ENCODE assay signal across 28 mouse cellular contexts in the genomic region with DNA sequence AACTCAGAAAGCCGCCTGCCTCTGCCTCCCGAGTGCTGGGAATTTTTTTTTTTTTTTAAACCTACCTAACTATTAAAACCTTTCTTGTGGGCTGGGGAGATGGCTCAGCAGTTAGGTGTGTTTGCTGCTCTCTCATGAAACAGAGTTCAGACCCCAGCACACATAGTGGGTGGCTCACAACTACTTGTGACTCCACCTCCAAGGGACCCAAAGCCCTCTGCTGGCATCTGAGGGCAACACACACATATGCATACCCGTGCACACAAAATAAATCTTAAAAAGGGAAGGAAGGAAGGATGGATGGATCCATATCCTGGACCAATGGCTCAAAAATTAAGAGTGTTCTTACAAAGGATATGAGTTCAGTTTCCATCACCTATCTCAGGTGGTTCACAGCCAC. TPM values are rescaled to one million over a fixed set of nuclear protein-coding genes. Genes with fewer than 3 reads are reported as not detected.
DNase-seq lines count a peak whose midpoint lies in the region; ATAC-seq and TF ChIP-seq lines count a peak whose summit lies in the region.
"Had no signal": no experiment of that assay in that cellular context is flagged by ENCODE, and none has a peak within 500 bp of the region (broad histone marks: within the 10 kb centered on the region; RNA-seq: fewer than 3 reads in every experiment).

No protein-coding gene starts in this region.

- no peaks in the 10 kb centered on the region for H3K36me3 ChIP-seq in kidney, adult 2 months (ENCODE audit: control insufficient read depth, insufficient read depth, low read length)
- peaks cover 10% of the 10 kb centered on the region for H3K36me3 ChIP-seq in kidney, embryonic 16.5 days (ENCODE audit: insufficient read depth, low read length)
- peaks cover 3% of the 10 kb centered on the region; the same call in 1 of the 2 replicates for H3K36me3 ChIP-seq in midbrain, postnatal 0 days (ENCODE audit: insufficient read depth, low read length)
- peaks cover 37% of the 10 kb centered on the region for H3K36me3 ChIP-seq in midbrain, embryonic 10.5 days
- H3K36me3 ChIP-seq in limb, embryonic 10.5 days = peaks cover 39% of the 10 kb centered on the region
- H3K36me3 ChIP-seq: intestine, embryonic 15.5 days had no signal

- TF ChIP-seq CTCF in kidney, adult 2 months (conservative IDR thresholded peaks at IDR 0.05; ENCODE audit: insufficient read depth, insufficient read length, low read depth, low read length) = 0 out of 2 replicates have a peak, but pooled peaks have one; percentile 13
- TF ChIP-seq CTCF in midbrain, postnatal 0 days (IDR thresholded peaks at IDR 0.05) = peak; percentile 28

- H3K4me2 ChIP-seq in kidney, embryonic 16.5 days (replicated peaks; ENCODE audit: low read depth, low read length) = no peak overlapping the region
- H3K4me2 ChIP-seq in midbrain, postnatal 0 days (ENCODE audit: low read depth, low read length, poor library complexity, severe bottlenecking) = no peak overlapping the region
- H3K4me2 ChIP-seq: heart, embryonic 11.5 days; hindbrain, embryonic 13.5 days; intestine, embryonic 15.5 days; limb, embryonic 15.5 days; midbrain, embryonic 15.5 days had no signal

- no peaks in the 10 kb centered on the region for H3K4me1 ChIP-seq in kidney, adult 2 months (ENCODE audit: control insufficient read depth, insufficient read depth, low read length)
- peaks cover 9% of the 10 kb centered on the region for H3K4me1 ChIP-seq in kidney, embryonic 16.5 days (ENCODE audit: insufficient read depth, low read length)
- 0 out of 2 replicates have a peak, but pooled peaks cover 6% of the 10 kb centered on the region for H3K4me1 ChIP-seq in midbrain, postnatal 0 days (ENCODE audit: insufficient read depth, low read length)
- H3K4me1 ChIP-seq in midbrain, embryonic 10.5 days = peaks cover 24% of the 10 kb centered on the region
- H3K4me1 ChIP-seq in limb, embryonic 10.5 days = peaks cover 12% of the 10 kb centered on the region

- no peak overlapping the region for H3K9ac ChIP-seq in kidney, embryonic 16.5 days (replicated peaks; ENCODE audit: low read length)
- no peak overlapping the region for H3K9ac ChIP-seq in midbrain, postnatal 0 days (replicated peaks; ENCODE audit: low read length, poor library complexity, severe bottlenecking)
- H3K9ac ChIP-seq: forebrain, postnatal 0 days; hindbrain, embryonic 13.5 days; intestine, embryonic 15.5 days; limb, embryonic 15.5 days; midbrain, embryonic 15.5 days had no signal

- H3K27ac ChIP-seq in kidney, adult 2 months (ENCODE audit: insufficient read depth, low read depth, low read length) = no peak overlapping the region
- no peak overlapping the region for H3K27ac ChIP-seq in kidney, embryonic 16.5 days (ENCODE audit: low read length)
- no peak overlapping the region for H3K27ac ChIP-seq in midbrain, postnatal 0 days (ENCODE audit: low read depth, low read length)
- no peak overlapping the region for H3K27ac ChIP-seq in midbrain, embryonic 10.5 days (replicated peaks)
- H3K27ac ChIP-seq in limb, embryonic 10.5 days = no peak overlapping the region
- H3K27ac ChIP-seq: forebrain, embryonic 10.5 days; hindbrain, embryonic 13.5 days; intestine, embryonic 15.5 days; kidney, postnatal 0 days; limb, embryonic 15.5 days; midbrain, embryonic 15.5 days had no signal

- DNase-seq in kidney, adult 2 months = no peak
- DNase-seq in midbrain, postnatal 0 days (ENCODE audit: low spot score) = no peak
- DNase-seq in midbrain, embryonic 10.5 days (ENCODE audit: low spot score) = no peak
- peak; percentile 20 for DNase-seq in NIH3T3 (ENCODE audit: low read depth)
- DNase-seq in gastrocnemius, postnatal 10 days = no peak
- no peak for DNase-seq in limb, embryonic 10.5 days (ENCODE audit: low spot score)
- no peak for DNase-seq in lung, postnatal 4 days
- DNase-seq: adrenal gland, postnatal 36 days; cerebellum, adult 11-12 months; cerebellum, postnatal 36 days; forebrain, postnatal 0 days; heart, postnatal 10 days; layer of hippocampus, postnatal 36 days; lung, postnatal 10 days; retina, postnatal 1 day; right cerebral cortex, postnatal 4 days; thymus, postnatal 25 days had no signal

- H3K27me3 ChIP-seq in kidney, adult 2 months (replicated peaks; ENCODE audit: control insufficient read depth, insufficient read depth, low read length) = no peaks in the 10 kb centered on the region
- H3K27me3 ChIP-seq in kidney, embryonic 16.5 days (ENCODE audit: insufficient read depth, low read length) = no peaks in the 10 kb centered on the region
- no peaks in the 10 kb centered on the region for H3K27me3 ChIP-seq in midbrain, postnatal 0 days (ENCODE audit: insufficient read depth, low read length)
- no peaks in the 10 kb centered on the region for H3K27me3 ChIP-seq in midbrain, embryonic 10.5 days (ENCODE audit: low read depth, poor library complexity, severe bottlenecking)
- H3K27me3 ChIP-seq in limb, embryonic 10.5 days (ENCODE audit: low read depth, poor library complexity, severe bottlenecking) = no peaks in the 10 kb centered on the region
- H3K27me3 ChIP-seq: hindbrain, embryonic 13.5 days; intestine, embryonic 15.5 days; limb, embryonic 15.5 days; megakaryocyte, embryonic 14.5 days; midbrain, embryonic 15.5 days; Patski had no signal

- no peak for TF ChIP-seq POLR2A in kidney, adult 2 months (IDR thresholded peaks at IDR 0.05; ENCODE audit: low read depth, low read length)

- 90% methylated on average over 3 of the region's 3 CpGs for WGBS in kidney, adult 2 months
- 83% methylated on average over 3 of the region's 3 CpGs for WGBS in kidney, embryonic 16.5 days
- WGBS in midbrain, postnatal 0 days = 89% methylated on average over 3 of the region's 3 CpGs
- 93% methylated on average over 3 of the region's 3 CpGs for WGBS in midbrain, embryonic 10.5 days
- WGBS in limb, embryonic 10.5 days = 88% methylated on average over 3 of the region's 3 CpGs

- no peak for ATAC-seq in kidney, embryonic 16.5 days (ENCODE audit: low FRiP score, low TSS enrichment)
- ATAC-seq in midbrain, postnatal 0 days (ENCODE audit: low FRiP score) = no peak
- ATAC-seq: forebrain, postnatal 0 days; intestine, embryonic 15.5 days; midbrain, embryonic 15.5 days; Patski had no signal

- no peak overlapping the region for H3K4me3 ChIP-seq in kidney, adult 2 months (ENCODE audit: insufficient read depth, low read depth, low read length)
- H3K4me3 ChIP-seq in kidney, embryonic 16.5 days (ENCODE audit: low read length) = no peak overlapping the region
- no peak overlapping the region for H3K4me3 ChIP-seq in midbrain, postnatal 0 days (ENCODE audit: low read depth, low read length)
- H3K4me3 ChIP-seq in midbrain, embryonic 10.5 days = no peak overlapping the region
- H3K4me3 ChIP-seq in limb, embryonic 10.5 days = no peak overlapping the region
- H3K4me3 ChIP-seq: forebrain, embryonic 10.5 days; hindbrain, embryonic 13.5 days; intestine, embryonic 15.5 days; limb, embryonic 15.5 days; megakaryocyte, embryonic 14.5 days; midbrain, embryonic 15.5 days had no signal

- no peaks in the 10 kb centered on the region for H3K9me3 ChIP-seq in kidney, embryonic 16.5 days (ENCODE audit: low read length)
- H3K9me3 ChIP-seq in midbrain, postnatal 0 days (ENCODE audit: low read length) = no peaks in the 10 kb centered on the region
- H3K9me3 ChIP-seq in midbrain, embryonic 10.5 days (replicated peaks) = no peaks in the 10 kb centered on the region
- H3K9me3 ChIP-seq in limb, embryonic 10.5 days (replicated peaks) = no peaks in the 10 kb centered on the region
- H3K9me3 ChIP-seq: forebrain, embryonic 10.5 days; hindbrain, embryonic 13.5 days; intestine, embryonic 15.5 days; limb, embryonic 15.5 days; megakaryocyte, embryonic 14.5 days; midbrain, embryonic 15.5 days had no signal

RNA-seq across cellular contexts. Expression of a gene that starts 3.1 kb away (rescaled TPM):
- polyA plus RNA-seq in kidney, adult 2 months (2012; rRNA removed) = 15.1 and 19.0 TPM in 2 replicates
- 29.9 TPM in 2 replicates for polyA plus RNA-seq in kidney, embryonic 16.5 days (2015; fragmentation: Nextera tagmentation; extraction: Ambion mirVana)
- total RNA-seq in midbrain, postnatal 0 days (2014; rRNA removed) = 23.7 and 28.6 TPM in 2 replicates
- 25.9 and 28.1 TPM in 2 replicates for polyA plus RNA-seq in midbrain, postnatal 0 days (2015; fragmentation: Nextera tagmentation; extraction: Ambion mirVana)
- 30.0 and 37.6 TPM in 2 replicates for polyA plus RNA-seq in midbrain, embryonic 10.5 days (2016; fragmentation: Nextera tagmentation; extraction: Ambion mirVana)
- 10 to 100 TPM in 1 of 2 experiments, 1 to 10 TPM in 1; 8.0 to 11.9 TPM for total RNA-seq in gastrocnemius, postnatal 10 days (2021)
- 31.3 and 34.0 TPM in 2 replicates for polyA plus RNA-seq in limb, embryonic 10.5 days (2016; fragmentation: Nextera tagmentation; extraction: Ambion mirVana)

RNA-seq across cellular contexts. Expression of a gene that starts 3.2 kb away (rescaled TPM):
- polyA plus RNA-seq in kidney, adult 2 months (2012; rRNA removed) = 4.5 and 5.8 TPM in 2 replicates
- 16.3 and 17.7 TPM in 2 replicates for polyA plus RNA-seq in kidney, embryonic 16.5 days (2015; fragmentation: Nextera tagmentation; extraction: Ambion mirVana)
- total RNA-seq in midbrain, postnatal 0 days (2014; rRNA removed) = 11.2 and 12.4 TPM in 2 replicates
- polyA plus RNA-seq in midbrain, postnatal 0 days (2015; fragmentation: Nextera tagmentation; extraction: Ambion mirVana) = 13.2 and 14.7 TPM in 2 replicates
- polyA plus RNA-seq in midbrain, embryonic 10.5 days (2016; fragmentation: Nextera tagmentation; extraction: Ambion mirVana) = 20.3 and 22.5 TPM in 2 replicates
- 10 to 100 TPM in 1 of 2 experiments, 1 to 10 TPM in 1; 9.8 to 11.4 TPM for total RNA-seq in gastrocnemius, postnatal 10 days (2021)
- polyA plus RNA-seq in limb, embryonic 10.5 days (2016; fragmentation: Nextera tagmentation; extraction: Ambion mirVana) = 22.8 and 24.7 TPM in 2 replicates

RNA-seq across cellular contexts. Expression of a gene that starts 24.3 kb away (rescaled TPM):
- 6.4 and 7.5 TPM in 2 replicates for polyA plus RNA-seq in kidney, adult 2 months (2012; rRNA removed)
- 1.8 and 2.3 TPM in 2 replicates for polyA plus RNA-seq in kidney, embryonic 16.5 days (2015; fragmentation: Nextera tagmentation; extraction: Ambion mirVana)
- 0.11 and 0.28 TPM in 2 replicates for total RNA-seq in midbrain, postnatal 0 days (2014; rRNA removed)
- 0.50 and 0.93 TPM in 2 replicates for polyA plus RNA-seq in midbrain, postnatal 0 days (2015; fragmentation: Nextera tagmentation; extraction: Ambion mirVana)
- 0.99 and 1.1 TPM in 2 replicates for polyA plus RNA-seq in midbrain, embryonic 10.5 days (2016; fragmentation: Nextera tagmentation; extraction: Ambion mirVana)
- 1 to 10 TPM; 1.3 to 1.6 TPM for total RNA-seq in gastrocnemius, postnatal 10 days (2021)
- 1.1 and 2.0 TPM in 2 replicates for polyA plus RNA-seq in limb, embryonic 10.5 days (2016; fragmentation: Nextera tagmentation; extraction: Ambion mirVana)
- total RNA-seq: forebrain, postnatal 0 days had no signal

RNA-seq across cellular contexts. Expression of a gene that starts 28.8 kb away (rescaled TPM):
- 0.01 and 0.02 TPM in 2 replicates for polyA plus RNA-seq in kidney, adult 2 months (2012; rRNA removed)
- 4.7 and 5.1 TPM in 2 replicates for polyA plus RNA-seq in kidney, embryonic 16.5 days (2015; fragmentation: Nextera tagmentation; extraction: Ambion mirVana)
- 0.24 and 1.2 TPM in 2 replicates for total RNA-seq in midbrain, postnatal 0 days (2014; rRNA removed)
- 0.13 and 0.25 TPM in 2 replicates for polyA plus RNA-seq in midbrain, postnatal 0 days (2015; fragmentation: Nextera tagmentation; extraction: Ambion mirVana)
- 0.11 and 0.37 TPM in 2 replicates for polyA plus RNA-seq in midbrain, embryonic 10.5 days (2016; fragmentation: Nextera tagmentation; extraction: Ambion mirVana)
- total RNA-seq in gastrocnemius, postnatal 10 days (2021) = 100 to 1,000 TPM in 1 of 2 experiments, 10 to 100 TPM in 1; 79.0 to 104 TPM
- polyA plus RNA-seq in limb, embryonic 10.5 days (2016; fragmentation: Nextera tagmentation; extraction: Ambion mirVana) = 0.24 and 0.78 TPM in 2 replicates
- polyA plus RNA-seq: gonadal fat pad, adult 2 months had no signal
